Mouse (Mus musculus) neural tube, embryonic 10.5 days (tissue): Measurements from ENCODE around the gene Nt5c3b.

Source experiments
- DNase-seq: peaks from one replicate; pipeline ENCODE4 v3.0.0-alpha.2; 2017; ENCODE audit warnings: low spot score; ENCODE audit errors: extremely low spot score

The Nt5c3b gene

DNA sequence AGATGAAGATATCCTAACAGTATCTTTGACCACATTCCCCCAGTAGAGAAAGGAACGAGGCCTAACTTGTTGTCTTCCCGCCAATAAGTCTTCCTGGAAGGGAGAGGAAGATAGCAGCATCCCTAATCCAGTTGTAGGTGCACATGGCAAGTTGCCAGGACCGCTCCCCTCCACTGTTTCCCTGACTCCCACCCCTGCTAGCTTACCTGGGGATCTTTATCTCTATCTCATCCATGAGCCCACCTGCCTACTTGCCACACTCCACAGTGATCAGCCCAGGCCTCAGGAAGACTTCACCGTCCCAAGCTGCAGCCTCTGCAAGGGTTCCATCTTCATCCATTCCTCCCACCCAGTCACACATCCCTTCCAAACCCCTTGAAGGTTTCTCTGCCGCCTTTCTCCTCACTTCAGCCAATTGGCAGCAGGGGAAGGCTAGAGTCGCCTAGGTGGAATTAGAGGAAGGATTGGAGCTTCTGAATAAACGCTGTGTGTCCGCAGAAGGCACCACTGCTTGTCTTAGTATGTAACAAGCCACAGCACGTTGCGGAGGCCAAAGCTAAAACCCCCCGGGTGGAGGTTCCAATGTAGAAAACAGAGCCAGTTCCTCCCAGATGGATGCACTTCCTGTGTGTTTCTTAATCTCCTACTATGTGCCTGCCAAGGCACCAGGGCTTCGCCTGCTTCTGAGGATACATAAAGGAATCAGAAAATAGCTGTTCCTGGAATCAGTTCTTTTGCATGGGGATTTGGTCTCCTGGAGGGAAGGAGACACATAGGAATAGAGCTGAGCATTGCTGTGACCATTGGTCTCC, 41.7 kb downstream of the Nt5c3b start:
- no peak for DNase-seq

DNA sequence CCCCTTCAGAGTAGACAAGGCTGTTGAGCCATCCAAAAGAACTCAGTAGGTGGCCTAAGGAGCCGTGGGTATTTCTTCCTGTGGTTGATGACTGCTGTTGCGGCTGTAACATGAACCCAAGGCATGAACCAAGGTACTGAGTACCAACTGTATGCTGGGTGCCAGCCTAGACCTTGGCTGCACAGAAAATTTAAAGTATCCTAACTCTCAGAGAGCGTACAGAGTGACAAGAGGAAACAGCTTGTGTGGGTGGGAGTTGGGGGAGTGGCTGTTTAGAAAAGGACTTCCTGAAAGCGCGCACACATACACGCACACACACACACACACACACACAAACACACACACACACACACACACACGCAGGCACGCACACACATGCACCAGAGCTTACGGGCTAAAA, 42.3 kb downstream of the Nt5c3b start:
- no peak for DNase-seq

- DNase-seq = no peak
Measured at GRCm38 (mm10) chr11:100398517-100398916, 43.1 kb downstream of the Nt5c3b start.

DNA sequence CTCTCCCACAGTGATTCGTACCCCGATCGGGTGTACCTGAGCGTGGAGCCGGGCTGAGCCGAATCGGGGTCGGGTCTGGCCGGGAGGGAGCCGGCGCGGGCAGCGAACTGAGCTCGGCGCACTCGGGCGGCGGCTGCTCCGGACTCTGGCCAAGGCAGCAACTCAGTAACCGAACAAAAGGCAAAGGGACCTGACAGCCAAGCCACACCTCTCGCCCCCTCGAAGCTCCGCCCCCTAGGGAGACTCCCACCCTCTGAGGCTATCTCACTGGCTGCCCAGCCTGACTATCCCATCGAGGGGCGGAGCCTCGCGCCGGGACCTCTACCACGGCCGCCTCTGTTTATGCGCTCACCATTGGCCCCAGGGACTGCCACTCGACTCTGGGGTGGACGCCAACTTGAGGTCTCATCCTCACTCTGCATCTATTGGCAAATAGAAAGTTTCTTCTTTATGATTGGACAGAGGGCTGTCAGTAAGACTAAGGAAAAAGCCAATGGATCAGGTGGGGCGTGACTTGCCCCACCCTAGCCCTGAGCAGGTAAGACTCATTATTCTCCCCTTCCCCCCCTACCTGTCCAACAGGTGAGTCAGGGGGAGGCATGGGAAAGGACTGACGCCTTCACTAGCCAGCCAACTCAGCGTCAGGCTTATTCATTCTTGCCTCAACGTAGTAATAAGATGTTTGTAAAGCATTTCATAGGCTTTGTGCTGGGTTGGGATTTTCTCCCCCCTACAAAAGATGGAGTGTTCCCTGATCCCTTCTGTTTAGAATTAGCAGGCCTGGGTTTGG, 43.8 kb downstream of the Nt5c3b start, which contains the start of gene Jup:
Gene Jup (minus strand): TSS at position 164 of the 790 bp plus-strand sequence.
- DNase-seq = peak; percentile 94

DNA sequence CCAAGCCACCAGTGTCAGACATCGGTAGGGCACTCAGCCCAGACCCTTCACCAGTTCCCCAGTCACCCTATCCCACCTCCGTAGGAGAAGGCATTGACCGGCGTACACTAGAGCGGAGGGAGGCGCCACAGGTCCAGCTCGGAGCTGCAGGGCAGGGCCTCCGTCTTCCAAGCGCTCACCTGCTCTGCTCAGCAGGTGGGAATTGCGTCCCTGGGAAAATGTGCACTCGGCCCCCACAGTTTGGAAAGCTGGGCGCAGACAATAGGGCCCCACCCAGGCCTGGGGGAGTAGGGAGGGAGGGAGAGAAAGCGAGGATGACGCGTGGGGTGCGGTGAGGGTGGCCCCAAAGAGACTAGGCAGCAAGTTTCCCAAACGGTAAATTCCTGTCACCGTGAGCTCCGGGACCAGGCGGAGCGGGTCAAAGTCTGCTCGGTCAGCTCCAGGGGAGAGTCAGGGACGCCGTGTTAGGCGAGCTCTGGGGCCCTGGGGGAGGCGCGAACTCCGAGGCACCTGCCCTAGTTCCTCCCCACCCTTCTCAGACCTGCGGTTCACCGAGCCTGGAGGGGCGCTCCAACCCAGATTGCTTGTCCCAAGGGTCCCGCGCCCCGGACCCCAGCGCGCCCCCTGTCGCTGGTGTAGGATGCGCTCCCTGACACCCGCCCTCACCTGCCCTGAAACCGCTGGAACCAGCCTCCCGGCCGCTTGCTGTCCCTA, 44.6 kb downstream of the Nt5c3b start:
- DNase-seq = peak; percentile 45

DNA sequence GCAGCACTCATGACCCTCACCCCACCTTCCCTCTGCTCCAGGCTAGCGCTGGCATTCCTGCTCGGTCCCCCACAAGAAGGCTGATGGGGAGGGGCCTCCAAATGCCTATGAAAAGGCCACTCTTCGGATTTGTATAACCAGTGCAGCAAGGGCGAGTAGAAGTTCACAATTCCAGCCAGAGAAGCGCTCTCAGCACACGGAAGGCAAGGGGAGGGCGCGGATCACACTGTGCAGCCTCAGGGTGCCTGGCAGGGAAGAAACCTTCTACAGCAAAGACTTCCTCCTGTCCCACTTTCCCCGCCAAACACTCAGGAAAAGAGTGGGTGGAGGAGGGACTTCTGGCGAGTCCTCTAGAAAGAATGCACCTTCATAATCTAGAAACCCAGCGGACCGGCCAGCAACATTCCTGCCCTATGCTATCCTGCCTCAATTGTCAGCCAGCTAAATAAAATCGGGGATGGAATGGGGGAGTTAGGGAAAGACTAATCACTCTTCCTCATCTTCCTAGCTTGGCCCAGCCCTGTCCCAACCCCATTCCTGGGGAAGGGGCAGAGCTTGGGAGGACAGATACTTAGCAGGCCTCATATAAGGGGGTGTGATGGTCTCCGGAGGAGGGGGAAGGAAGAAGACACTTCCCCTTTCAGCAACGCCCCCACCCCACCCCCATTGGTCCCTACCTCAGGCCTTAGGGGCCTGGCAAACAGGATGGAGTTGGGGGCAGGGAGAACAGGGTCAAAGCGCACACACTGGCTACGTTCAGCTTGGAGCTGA, 45.6 kb downstream of the Nt5c3b start:
- DNase-seq = no peak

DNA sequence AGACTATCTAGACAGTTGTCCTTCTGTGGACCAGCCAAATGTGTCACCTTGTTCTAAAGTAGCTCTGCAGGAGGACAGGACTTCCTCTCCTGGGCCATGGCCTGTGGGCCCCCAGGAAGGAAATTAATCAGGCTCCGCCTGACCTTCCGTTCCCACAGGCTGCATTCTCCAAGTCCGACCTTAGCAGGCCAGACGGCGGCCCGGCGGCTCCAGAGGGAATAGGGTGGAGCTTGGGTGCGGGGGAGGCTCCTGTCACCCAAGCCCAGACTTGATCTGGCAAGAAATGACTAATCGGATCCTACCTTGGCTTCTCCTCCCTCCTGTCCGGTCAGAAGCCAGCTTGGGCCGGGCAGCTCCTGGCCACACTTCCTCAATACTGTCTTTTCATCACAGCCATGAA, 46.4 kb downstream of the Nt5c3b start:
- no peak for DNase-seq

GRCm38 (mm10) chr11:100394353-100395074, 47.1 kb downstream of the Nt5c3b start:
- no peak for DNase-seq

GRCm38 (mm10) chr11:100393733-100394132, 47.9 kb downstream of the Nt5c3b start:
- DNase-seq = no peak

DNA sequence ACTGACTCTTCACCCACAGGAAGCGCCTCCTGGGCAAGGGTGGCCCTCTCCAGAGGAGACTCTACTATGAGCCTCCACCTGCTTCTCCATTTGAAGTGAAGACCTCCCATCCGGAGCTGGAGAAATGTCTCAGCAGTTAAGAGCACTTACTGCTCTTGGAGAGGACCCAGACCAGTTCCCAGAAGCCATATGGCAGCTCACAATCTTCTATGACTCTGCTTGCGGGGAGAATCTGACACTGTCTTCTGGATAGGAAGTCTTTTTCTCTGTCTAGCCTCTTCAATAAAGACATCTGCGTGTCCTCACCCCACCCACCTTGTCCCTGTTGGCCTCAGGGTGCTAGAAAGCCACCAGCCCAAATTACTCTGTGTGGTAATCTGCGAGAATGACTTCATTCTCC, 48.6 kb downstream of the Nt5c3b start:
- no peak for DNase-seq

DNA sequence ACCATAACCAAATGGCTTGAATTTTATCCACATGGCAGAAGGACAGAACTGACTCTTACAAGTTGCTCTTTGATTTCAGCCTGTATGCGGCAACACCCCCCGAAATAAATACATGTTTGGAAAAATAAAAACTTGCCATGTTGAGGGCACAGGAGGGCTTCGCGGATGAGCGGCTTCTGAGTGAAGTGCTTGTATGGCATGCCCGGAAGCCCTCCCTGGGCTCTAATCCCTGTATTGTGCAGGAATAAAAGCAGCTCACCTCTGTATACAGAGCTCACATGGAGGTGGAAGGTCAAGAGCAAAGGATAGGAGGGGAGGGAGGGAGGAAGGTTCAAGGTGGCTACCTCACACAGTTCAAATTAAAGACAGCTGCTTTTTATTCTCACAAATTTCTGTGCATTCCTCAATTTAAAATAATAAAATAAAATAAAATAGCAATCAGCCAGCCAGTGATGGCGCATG, 49.7 kb downstream of the Nt5c3b start:
- DNase-seq = no peak

- no peak for DNase-seq
Measured at GRCm38 (mm10) chr11:100391081-100391883, 50.3 kb downstream of the Nt5c3b start.

- no peak for DNase-seq
Measured at GRCm38 (mm10) chr11:100389931-100390445, 51.6 kb downstream of the Nt5c3b start.

GRCm38 (mm10) chr11:100388588-100388987, 53.0 kb downstream of the Nt5c3b start:
- DNase-seq = no peak

DNA sequence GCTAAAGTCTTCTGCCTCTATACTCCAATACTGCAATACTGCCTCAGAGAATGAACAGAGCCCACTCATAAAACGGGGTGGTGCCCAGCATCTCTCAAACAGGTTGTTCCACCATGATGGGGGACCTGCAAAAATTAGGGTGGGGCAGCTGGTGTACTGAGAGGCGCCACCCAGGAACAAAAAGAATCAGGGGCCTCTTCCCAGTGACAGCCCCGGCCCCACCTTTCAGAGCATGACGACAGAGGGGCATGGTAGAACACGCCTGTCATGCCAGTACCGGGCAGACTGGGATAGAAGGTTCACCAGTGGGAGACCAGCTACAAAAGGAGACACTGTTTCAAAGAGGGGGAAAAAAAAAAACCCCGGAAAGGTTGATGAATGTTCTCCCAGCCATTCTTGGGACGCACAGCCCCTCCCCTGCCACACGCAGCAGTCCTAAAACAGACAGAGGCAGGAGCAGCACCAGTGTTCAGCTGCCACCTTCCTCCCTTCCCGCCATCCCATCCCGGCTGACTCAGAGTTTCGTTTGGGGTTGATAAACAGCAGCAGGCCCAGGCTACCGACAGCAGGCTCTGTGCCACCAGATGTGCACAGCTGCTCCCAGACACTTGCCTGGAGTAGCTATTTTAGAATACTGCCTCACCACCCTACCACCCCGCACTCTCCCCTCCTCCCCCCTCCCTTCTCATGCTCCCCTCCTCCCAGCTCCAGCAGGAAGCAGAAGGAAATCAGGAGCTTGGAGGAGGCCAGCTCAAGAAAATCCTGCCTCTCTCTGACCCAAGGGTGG, 53.8 kb downstream of the Nt5c3b start:
- DNase-seq = no peak

DNA sequence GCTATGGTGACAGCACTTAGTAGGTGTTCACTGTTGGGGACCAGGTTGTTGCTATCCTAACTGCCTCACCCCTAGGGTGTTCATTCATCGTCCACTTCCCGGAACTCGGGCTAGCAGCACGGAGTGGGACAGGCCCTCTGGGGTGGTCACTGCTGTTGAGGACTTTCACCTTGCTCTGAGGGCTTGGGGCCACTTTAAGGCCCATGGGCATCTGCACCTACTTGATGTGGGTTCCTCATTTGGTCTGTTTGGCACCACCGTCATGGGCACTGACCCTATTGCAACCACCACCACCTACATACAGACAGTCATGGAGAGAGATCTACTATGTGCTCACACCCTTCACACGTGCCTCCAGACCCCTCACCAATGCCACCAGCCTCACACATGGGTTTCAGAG, 54.5 kb downstream of the Nt5c3b start:
- DNase-seq = no peak

- no peak for DNase-seq
Measured at GRCm38 (mm10) chr11:100386586-100386985, 55.0 kb downstream of the Nt5c3b start.

DNA sequence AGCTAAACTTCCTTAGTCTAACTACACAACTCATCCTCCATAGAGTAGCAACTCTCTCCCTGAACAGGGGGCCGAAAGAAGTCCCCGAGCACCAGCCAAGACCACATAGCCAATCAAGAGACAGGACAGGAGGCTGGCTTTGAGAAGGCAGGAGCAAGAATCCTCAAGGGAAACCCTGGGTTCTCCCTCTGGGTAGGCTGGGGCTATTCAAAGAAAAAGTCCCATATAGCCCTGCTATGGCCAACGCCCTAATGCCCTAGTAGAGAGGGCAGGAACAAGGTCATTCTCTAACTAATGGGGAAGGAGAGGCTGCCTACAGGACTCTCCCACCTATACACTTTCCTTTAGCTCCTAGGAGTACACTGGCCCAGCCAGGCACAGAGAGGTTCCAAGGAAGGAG, 56.6 kb downstream of the Nt5c3b start:
- no peak for DNase-seq

GRCm38 (mm10) chr11:100382682-100383081, 58.9 kb downstream of the Nt5c3b start:
- no peak for DNase-seq
